Mouse (Mus musculus): Measurements from ENCODE around the gene Mipep. TPM values are rescaled to one million over a fixed set of nuclear protein-coding genes. Genes with fewer than 3 reads are reported as not detected.
A peak's percentile ranks its signal among the peaks of the same experiment; 100 is the strongest.

Mipep gene
- polyA plus RNA-seq, 1 experiment = 109 TPM

DNA sequence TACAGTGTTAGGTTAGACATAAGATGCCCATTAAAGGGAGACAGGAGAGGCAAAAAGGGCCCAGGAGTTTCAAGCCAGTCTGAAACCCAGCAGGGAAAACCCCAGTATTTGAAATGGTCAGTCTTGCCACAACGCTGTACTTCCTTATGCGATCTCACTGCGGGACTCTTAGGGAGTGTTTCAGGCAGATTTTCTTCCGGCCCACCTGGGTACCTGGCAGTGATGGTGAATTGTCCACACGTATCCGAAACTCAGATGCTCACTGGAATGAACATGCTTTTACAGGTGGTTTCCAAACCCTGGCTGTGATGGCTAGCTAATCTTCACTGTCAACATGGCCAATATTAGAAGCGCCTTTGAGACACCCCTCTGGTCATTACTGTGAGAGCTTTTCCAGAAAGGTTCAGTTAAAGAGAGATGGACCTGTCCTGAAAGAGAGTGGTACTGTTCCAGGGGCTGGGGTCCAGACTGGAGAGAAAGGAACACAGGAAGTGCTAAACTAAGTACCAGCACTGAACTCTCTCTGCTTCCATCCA lies 2.2 kb upstream of the Mipep start:
- Histone ChIP-seq H3K36me3 (ENCODE audit: control insufficient read depth, insufficient read depth, low read length) (no peaks in the 10 kb centered on the region), H3K4me3 (ENCODE audit: control insufficient read depth, low read depth, low read length) (peak overlapping the region; percentile 56), H3K27me3 (ENCODE audit: control insufficient read depth, insufficient read depth, low read length) (no peaks in the 10 kb centered on the region), H3K27ac (ENCODE audit: control insufficient read depth, insufficient read depth, low read depth, low read length) (no peak overlapping the region), H3K4me1 (ENCODE audit: control insufficient read depth, insufficient read depth, low read length) (peaks cover 2% of the 10 kb centered on the region)
- TF ChIP-seq CTCF (IDR thresholded peaks at IDR 0.05; ENCODE audit: control insufficient read depth, insufficient read depth, insufficient replicate concordance, low read depth, low read length) (no peak), POLR2A (IDR thresholded peaks at IDR 0.05; ENCODE audit: control insufficient read depth, low read depth, low read length) (no peak)

DNA sequence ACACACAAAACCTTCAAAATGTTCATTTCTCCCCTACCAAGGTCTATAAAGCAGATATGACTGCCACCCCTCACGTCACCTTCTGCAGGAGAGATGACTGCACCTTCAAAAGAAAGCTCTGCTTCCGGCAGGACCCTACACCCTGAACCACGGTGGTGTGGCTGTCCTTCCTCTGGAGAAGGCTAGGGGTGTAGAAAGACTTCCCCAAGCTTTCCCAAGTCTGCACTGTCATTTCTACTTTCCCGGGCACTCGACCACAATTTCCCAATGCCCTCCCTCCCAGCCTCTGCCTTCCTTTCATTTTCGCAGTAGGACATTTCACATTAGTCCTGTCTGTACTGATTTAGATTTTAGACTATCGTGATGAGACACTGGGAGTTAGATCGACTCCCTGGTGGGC lies 1.2 kb upstream of the Mipep start:
- no peak overlapping the region for H3K27ac ChIP-seq (ENCODE audit: control insufficient read depth, insufficient read depth, low read depth, low read length)
- TF ChIP-seq CTCF (IDR thresholded peaks at IDR 0.05; ENCODE audit: control insufficient read depth, insufficient read depth, insufficient replicate concordance, low read depth, low read length) (no peak), POLR2A (IDR thresholded peaks at IDR 0.05; ENCODE audit: control insufficient read depth, low read depth, low read length) (no peak)

DNA sequence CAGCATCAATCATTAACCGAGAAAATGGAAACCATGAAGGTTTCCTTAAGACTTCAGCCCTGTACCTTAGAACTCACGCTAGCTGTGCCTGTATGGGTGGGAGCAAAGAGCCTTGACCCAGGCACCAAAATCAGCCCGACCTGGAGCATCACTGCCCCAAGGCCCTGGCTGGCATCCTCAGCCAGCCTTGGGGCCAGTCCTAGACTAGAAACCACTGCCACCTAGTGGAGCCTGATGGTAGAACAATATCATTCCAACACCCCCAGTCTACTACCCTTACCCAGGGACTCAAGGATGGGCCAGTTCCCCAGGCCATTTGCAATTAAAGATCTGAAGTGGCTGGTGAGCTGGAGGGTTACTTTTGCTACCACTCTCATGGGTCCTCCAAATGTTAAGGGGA lies 5.7 kb downstream of the Mipep start:
- TF ChIP-seq POLR2A (IDR thresholded peaks at IDR 0.05; ENCODE audit: control insufficient read depth, low read depth, low read length) = no peak
- peak; percentile 57; the same call in 1 of the 2 replicates for TF ChIP-seq CTCF (IDR thresholded peaks at IDR 0.05; ENCODE audit: control insufficient read depth, insufficient read depth, insufficient replicate concordance, low read depth, low read length)
- Histone ChIP-seq H3K4me1 (ENCODE audit: control insufficient read depth, insufficient read depth, low read length) (no peaks in the 10 kb centered on the region), H3K4me3 (ENCODE audit: control insufficient read depth, low read depth, low read length) (peak overlapping the region; percentile 74), H3K27me3 (ENCODE audit: control insufficient read depth, insufficient read depth, low read length) (no peaks in the 10 kb centered on the region), H3K27ac (ENCODE audit: control insufficient read depth, insufficient read depth, low read depth, low read length) (no peak overlapping the region), H3K36me3 (ENCODE audit: control insufficient read depth, insufficient read depth, low read length) (no peaks in the 10 kb centered on the region; the same call in none of the 2 replicates)

More for the DNA sequence above, 1.2 kb upstream of the Mipep start:
- H3K4me3 ChIP-seq (ENCODE audit: control insufficient read depth, low read depth, low read length) = peak overlapping the region; percentile 80
- H3K4me1 ChIP-seq (ENCODE audit: control insufficient read depth, insufficient read depth, low read length) = peaks cover 2% of the 10 kb centered on the region
- no peaks in the 10 kb centered on the region for H3K36me3 ChIP-seq (ENCODE audit: control insufficient read depth, insufficient read depth, low read length)
- no peaks in the 10 kb centered on the region for H3K27me3 ChIP-seq (ENCODE audit: control insufficient read depth, insufficient read depth, low read length)

DNA sequence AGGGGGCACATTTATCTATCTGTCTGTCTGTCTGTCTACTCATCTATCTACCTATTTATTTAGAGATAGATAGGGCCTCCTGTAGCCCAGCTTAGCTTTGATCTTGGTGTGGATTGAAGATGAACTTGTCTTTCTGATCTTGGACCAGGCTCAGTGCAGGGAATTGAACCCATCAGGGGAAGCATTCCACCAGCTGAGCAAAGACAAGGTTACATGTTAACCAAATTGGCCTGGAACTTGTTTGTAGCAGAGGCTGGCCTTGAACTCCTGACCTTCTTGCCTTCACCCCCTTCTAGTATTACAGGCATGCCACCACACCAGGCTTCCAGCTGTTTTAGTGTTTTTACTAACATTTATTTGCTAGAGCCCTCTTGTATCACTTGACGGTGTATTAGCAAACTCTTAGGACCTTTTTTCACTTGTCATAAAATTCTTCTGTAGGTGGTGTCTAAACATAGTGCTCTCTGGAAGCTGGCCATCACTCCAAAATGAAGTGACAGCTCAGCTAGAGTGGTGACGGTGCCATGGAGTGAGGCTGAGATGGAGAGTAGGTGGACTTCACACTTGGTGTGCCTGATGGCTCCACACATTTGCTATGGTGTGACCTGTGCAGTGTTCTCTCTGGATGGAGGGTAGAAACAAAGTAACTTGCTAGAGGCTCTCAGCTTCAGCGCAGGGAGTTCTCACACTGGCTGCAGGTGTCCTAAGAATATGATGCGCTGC lies 12.4 kb downstream of the Mipep start:
- Histone ChIP-seq H3K4me1 (ENCODE audit: control insufficient read depth, insufficient read depth, low read length) (no peaks in the 10 kb centered on the region), H3K27ac (ENCODE audit: control insufficient read depth, insufficient read depth, low read depth, low read length) (no peak overlapping the region), H3K27me3 (ENCODE audit: control insufficient read depth, insufficient read depth, low read length) (no peaks in the 10 kb centered on the region), H3K36me3 (ENCODE audit: control insufficient read depth, insufficient read depth, low read length) (peaks cover 3% of the 10 kb centered on the region; the same call in 1 of the 2 replicates), H3K4me3 (ENCODE audit: control insufficient read depth, low read depth, low read length) (no peak overlapping the region)
- TF ChIP-seq CTCF (IDR thresholded peaks at IDR 0.05; ENCODE audit: control insufficient read depth, insufficient read depth, insufficient replicate concordance, low read depth, low read length) (no peak), POLR2A (IDR thresholded peaks at IDR 0.05; ENCODE audit: control insufficient read depth, low read depth, low read length) (no peak)

DNA sequence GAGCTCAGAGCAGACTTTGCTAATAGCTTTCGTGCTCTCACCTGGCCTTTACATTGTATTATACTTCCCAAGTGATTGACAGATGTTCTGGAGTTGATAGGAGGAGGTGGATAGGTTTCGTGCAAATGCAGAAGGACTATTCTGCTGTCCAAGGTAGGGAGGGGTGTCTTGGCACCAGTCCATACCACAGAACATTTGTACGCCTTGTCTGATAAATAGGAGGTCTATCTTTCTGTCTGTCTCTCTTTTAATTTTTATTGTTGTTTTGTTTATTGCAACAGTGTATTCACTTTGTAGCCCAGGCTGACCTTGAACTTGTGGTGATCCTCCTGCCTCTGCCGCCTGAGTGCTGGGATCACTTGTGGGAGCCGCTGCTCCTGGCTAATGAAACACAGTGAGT lies 13.2 kb downstream of the Mipep start:
- H3K27ac ChIP-seq (ENCODE audit: control insufficient read depth, insufficient read depth, low read depth, low read length) = no peak overlapping the region
- H3K4me3 ChIP-seq (ENCODE audit: control insufficient read depth, low read depth, low read length) = no peak overlapping the region
- no peaks in the 10 kb centered on the region for H3K27me3 ChIP-seq (ENCODE audit: control insufficient read depth, insufficient read depth, low read length)
- no peaks in the 10 kb centered on the region for H3K4me1 ChIP-seq (ENCODE audit: control insufficient read depth, insufficient read depth, low read length)
- peaks cover 5% of the 10 kb centered on the region; the same call in 1 of the 2 replicates for H3K36me3 ChIP-seq (ENCODE audit: control insufficient read depth, insufficient read depth, low read length)
- TF ChIP-seq POLR2A (IDR thresholded peaks at IDR 0.05; ENCODE audit: control insufficient read depth, low read depth, low read length) = no peak
- TF ChIP-seq CTCF (IDR thresholded peaks at IDR 0.05; ENCODE audit: control insufficient read depth, insufficient read depth, insufficient replicate concordance, low read depth, low read length) = no peak

DNA sequence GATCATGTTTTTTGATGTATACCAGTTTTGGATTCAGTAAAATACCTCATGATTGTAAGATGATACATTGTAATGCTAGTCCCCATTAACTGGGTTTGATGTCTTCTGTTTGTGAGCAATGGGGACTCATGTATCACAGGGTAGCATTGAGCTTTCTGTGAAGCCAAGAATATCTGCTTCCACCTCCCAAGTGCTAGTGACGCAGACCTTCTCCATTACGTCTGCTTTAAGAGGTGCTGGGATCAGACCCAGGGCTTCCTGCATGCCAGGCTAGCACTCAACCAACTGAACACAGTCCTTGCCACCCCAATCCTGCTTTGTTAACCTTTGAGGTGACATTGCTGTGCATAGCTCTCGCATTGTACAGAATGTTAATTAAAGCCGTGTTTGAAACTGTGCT lies 14.3 kb downstream of the Mipep start:
- TF ChIP-seq POLR2A (IDR thresholded peaks at IDR 0.05; ENCODE audit: control insufficient read depth, low read depth, low read length) (no peak), CTCF (IDR thresholded peaks at IDR 0.05; ENCODE audit: control insufficient read depth, insufficient read depth, insufficient replicate concordance, low read depth, low read length) (no peak)
- Histone ChIP-seq H3K4me3 (ENCODE audit: control insufficient read depth, low read depth, low read length) (no peak overlapping the region), H3K4me1 (ENCODE audit: control insufficient read depth, insufficient read depth, low read length) (no peaks in the 10 kb centered on the region), H3K27me3 (ENCODE audit: control insufficient read depth, insufficient read depth, low read length) (no peaks in the 10 kb centered on the region), H3K27ac (ENCODE audit: control insufficient read depth, insufficient read depth, low read depth, low read length) (no peak overlapping the region), H3K36me3 (ENCODE audit: control insufficient read depth, insufficient read depth, low read length) (peaks cover 5% of the 10 kb centered on the region; the same call in 1 of the 2 replicates)

DNA sequence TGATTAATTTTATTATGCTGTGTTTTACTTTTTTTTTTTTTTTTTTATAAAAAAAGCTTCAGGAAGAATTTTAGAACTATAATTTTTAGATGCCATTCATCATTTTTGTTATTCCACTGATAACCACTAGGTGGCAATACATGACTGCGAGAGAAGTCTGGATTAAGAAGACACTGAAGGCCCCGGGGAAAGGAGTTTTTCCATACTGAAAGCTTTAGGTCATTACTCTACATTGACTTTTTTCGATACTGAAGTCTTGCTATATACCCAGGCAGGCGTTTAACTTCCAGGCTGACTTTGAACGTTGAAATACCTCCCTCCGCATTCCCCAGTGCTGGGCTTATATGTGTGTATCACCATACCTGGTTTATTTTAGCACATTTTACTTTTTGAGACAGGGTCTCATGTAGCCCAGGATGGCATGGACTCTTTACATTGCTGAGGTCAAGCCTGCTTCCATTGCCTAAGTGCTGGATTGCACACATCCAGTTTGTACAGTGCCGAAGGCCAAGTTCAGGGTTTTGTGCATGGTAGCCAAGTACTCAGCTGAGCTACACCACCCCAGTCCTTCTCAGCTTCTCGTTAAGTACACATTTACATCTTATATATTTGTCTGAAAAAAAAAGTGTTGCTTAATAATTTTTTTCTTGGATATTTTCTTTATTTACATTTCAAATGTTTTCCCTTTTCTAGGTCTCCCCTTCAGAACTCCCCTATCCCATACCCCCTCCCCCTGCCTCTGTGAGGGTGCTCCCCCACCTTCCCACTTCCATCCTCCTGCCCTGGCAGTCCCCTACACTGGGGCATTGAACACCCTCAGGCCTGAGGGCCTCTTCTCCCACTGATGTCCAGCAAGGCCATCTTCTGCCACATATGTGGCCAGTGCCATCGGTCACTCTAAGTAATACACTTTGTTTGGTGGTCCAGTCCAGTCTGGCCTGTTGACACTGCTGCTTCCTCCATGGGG lies 15.7 kb downstream of the Mipep start:
- peaks cover 5% of the 10 kb centered on the region; the same call in 1 of the 2 replicates for H3K36me3 ChIP-seq (ENCODE audit: control insufficient read depth, insufficient read depth, low read length)
- no peaks in the 10 kb centered on the region for H3K27me3 ChIP-seq (ENCODE audit: control insufficient read depth, insufficient read depth, low read length)

More for the DNA sequence above, 15.7 kb downstream of the Mipep start:
- Histone ChIP-seq H3K4me1 (ENCODE audit: control insufficient read depth, insufficient read depth, low read length) (no peaks in the 10 kb centered on the region), H3K27ac (ENCODE audit: control insufficient read depth, insufficient read depth, low read depth, low read length) (no peak overlapping the region), H3K4me3 (ENCODE audit: control insufficient read depth, low read depth, low read length) (no peak overlapping the region)
- TF ChIP-seq POLR2A (IDR thresholded peaks at IDR 0.05; ENCODE audit: control insufficient read depth, low read depth, low read length) = no peak
- no peak for TF ChIP-seq CTCF (IDR thresholded peaks at IDR 0.05; ENCODE audit: control insufficient read depth, insufficient read depth, insufficient replicate concordance, low read depth, low read length)

All from testis, adult 2 months (tissue).